Mouse (Mus musculus): ENCODE measurements around the gene Foxred2.

GRCm38 (mm10) chr15:78001400-78001799 lies 44.9 kb upstream of the Foxred2 start:
- TF ChIP-seq POLR2A (IDR thresholded peaks at IDR 0.05; ENCODE audit: control insufficient read depth, low read depth, low read length), result no peak
- no peak for TF ChIP-seq CTCF (IDR thresholded peaks at IDR 0.05; ENCODE audit: control insufficient read depth, insufficient read depth, insufficient replicate concordance, low read depth, low read length)

Data from testis, adult 2 months (tissue).